Mouse (Mus musculus): Measurements from ENCODE around the gene Dapk2. TPM values are rescaled to one million over a fixed set of nuclear protein-coding genes. Genes with fewer than 3 reads are reported as not detected.

The Dapk2 gene
- total RNA-seq, 1 experiment from 2014 or later, result 10.4 TPM

DNA sequence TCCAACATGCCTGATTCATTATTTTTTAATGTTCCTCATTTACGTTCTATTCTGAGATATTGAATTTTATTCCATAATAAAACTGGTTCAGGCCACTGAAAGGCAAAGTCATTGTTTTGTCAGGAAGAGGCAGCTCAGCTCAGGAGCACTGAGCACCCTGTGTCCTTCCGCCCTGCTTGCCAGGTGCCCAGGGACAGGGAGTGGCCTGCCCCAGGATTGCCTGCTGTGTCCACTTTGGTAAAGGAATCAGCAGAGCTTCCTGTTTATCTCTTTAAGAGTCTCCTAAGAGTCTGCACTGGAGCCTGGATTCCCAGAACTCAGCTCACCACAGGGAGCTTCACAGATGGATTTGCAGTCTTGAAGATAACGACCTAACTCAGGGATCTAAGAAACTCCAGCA is 153.4 kb downstream of the Dapk2 start:
- DNase-seq, result no peak

- DNase-seq, result no peak
Observed at GRCm38 (mm10) chr9:66316603-66317002, 158.6 kb downstream of the Dapk2 start.

Other genes with a start within 250 kb of the Dapk2 start
- 37.2 and 47.8 TPM in 2 replicates for gene Trip4, start 249.4 kb upstream of the Dapk2 start, total RNA-seq (2021)
- gene Csnk1g1, start 249.3 kb upstream of the Dapk2 start, total RNA-seq (2021), result 22.3 and 25.5 TPM in 2 replicates
- 297 and 304 TPM in 2 replicates for gene Ppib, start 98.0 kb upstream of the Dapk2 start, total RNA-seq (2021)
- gene Snx22, start 88.5 kb upstream of the Dapk2 start, total RNA-seq (2021), result 0.30 and 0.95 TPM in 2 replicates
- 102 and 125 TPM in 2 replicates for gene Snx1, start 31.6 kb upstream of the Dapk2 start, total RNA-seq (2021)
- gene Ciao2a, start 31.6 kb upstream of the Dapk2 start, total RNA-seq (2021), result 75.1 and 83.5 TPM in 2 replicates
- gene Herc1, start 192.2 kb downstream of the Dapk2 start, total RNA-seq (2021), result 47.0 and 52.6 TPM in 2 replicates

Measured in adrenal gland, postnatal 25 days (tissue).